Mouse (Mus musculus): ENCODE measurements around the gene Trpc5. TPM values are rescaled to one million over a fixed set of nuclear protein-coding genes. Genes with fewer than 3 reads are reported as not detected.

Gene Trpc5
- total and polyA plus RNA-seq, 3 experiments = 0.03 TPM; not detected in 2

DNA sequence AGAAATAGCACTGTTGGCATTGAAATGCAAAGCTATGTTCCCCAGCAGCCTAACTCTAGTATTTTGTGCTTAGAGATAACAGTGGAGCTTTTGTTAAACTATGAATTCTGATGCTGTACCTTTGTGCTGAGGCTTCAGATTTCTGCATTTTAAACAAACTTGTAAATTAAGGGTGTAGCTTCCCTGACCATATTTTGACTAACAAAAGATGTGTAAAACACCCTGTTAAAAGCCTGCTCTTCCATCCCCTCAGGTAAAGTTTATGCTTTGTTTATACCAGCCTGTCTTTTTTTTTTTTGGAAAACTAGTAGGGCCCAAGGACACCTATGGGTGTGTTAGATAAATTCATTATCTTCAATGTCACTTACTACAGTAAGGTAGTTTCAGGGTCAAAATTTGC lies 350.0 kb downstream of the Trpc5 start:
- H3K79me2 ChIP-seq (ENCODE audit: control insufficient read depth, insufficient read depth, low read length, poor library complexity) = no peaks in the 10 kb centered on the region
- no peak for DNase-seq (ENCODE audit: low read depth, low spot score)
- H3K9ac ChIP-seq (ENCODE audit: control insufficient read depth, low read depth, low read length, poor library complexity, severe bottlenecking) = no peak overlapping the region
- H3K27ac ChIP-seq (ENCODE audit: control insufficient read depth, low read depth, low read length) = no peak overlapping the region
- TF ChIP-seq HCFC1 (IDR thresholded peaks at IDR 0.05; ENCODE audit: low read depth, low read length) (no peak), MAFK (IDR thresholded peaks at IDR 0.05; ENCODE audit: borderline replicate concordance, low read depth, low read length) (no peak), NRF1 (IDR thresholded peaks at IDR 0.05; ENCODE audit: insufficient read depth, low read depth, low read length, poor library complexity, severe bottlenecking) (no peak), POLR2AphosphoS5 (IDR thresholded peaks at IDR 0.05; ENCODE audit: borderline replicate concordance, low read depth, low read length) (no peak), CHD1 (IDR thresholded peaks at IDR 0.05; ENCODE audit: low read depth, low read length) (no peak), EP300 (IDR thresholded peaks at IDR 0.05; ENCODE audit: low read depth in 1 of 2, low read length in 2 of 2) (no peak), SMC3 (IDR thresholded peaks at IDR 0.05; ENCODE audit: low read depth, low read length) (no peak), TCF12 (IDR thresholded peaks at IDR 0.05; ENCODE audit: low read depth, low read length) (no peak), ELF1 (IDR thresholded peaks at IDR 0.05; ENCODE audit: low read depth, low read length) (no peak), TBP (IDR thresholded peaks at IDR 0.05; ENCODE audit: low read depth, low read length) (no peak), MXI1 (IDR thresholded peaks at IDR 0.05; ENCODE audit: low read depth, low read length) (no peak), JUND (IDR thresholded peaks at IDR 0.05; ENCODE audit: low read depth, low read length) (no peak), ETS1 (IDR thresholded peaks at IDR 0.05; ENCODE audit: low read depth, low read length) (no peak), NELFE (IDR thresholded peaks at IDR 0.05; ENCODE audit: low read depth, low read length) (no peak), GATA1 (IDR thresholded peaks at IDR 0.05; ENCODE audit: low read depth, low read length) (no peak), ZC3H11A (IDR thresholded peaks at IDR 0.05; ENCODE audit: low read depth, low read length) (no peak), ZMIZ1 (IDR thresholded peaks at IDR 0.05; ENCODE audit: low read depth, low read length) (no peak)
- no peaks in the 10 kb centered on the region for H3K27me3 ChIP-seq (ENCODE audit: control insufficient read depth in 1 of 2, insufficient read depth in 2 of 2, low read length in 2 of 2)
- H3K36me3 ChIP-seq (ENCODE audit: control insufficient read depth in 1 of 2, insufficient read depth in 2 of 2, low read length in 2 of 2) = peaks cover 7 to 10% of the 10 kb centered on the region in 2 experiments
- H3K9me3 ChIP-seq (replicated peaks; ENCODE audit: insufficient read depth, low read length) = no peaks in the 10 kb centered on the region
- H3K4me3 ChIP-seq (ENCODE audit: control insufficient read depth in 1 of 2, insufficient read depth in 1 of 2, low read depth in 2 of 2, low read length in 2 of 2) = no peak overlapping the region
- H3K4me1 ChIP-seq (ENCODE audit: control insufficient read depth in 1 of 2, insufficient read depth in 2 of 2, low read length in 2 of 2) = peaks cover 4 to 7% of the 10 kb centered on the region in 2 experiments; a peak in 3 of 4 replicates

DNA sequence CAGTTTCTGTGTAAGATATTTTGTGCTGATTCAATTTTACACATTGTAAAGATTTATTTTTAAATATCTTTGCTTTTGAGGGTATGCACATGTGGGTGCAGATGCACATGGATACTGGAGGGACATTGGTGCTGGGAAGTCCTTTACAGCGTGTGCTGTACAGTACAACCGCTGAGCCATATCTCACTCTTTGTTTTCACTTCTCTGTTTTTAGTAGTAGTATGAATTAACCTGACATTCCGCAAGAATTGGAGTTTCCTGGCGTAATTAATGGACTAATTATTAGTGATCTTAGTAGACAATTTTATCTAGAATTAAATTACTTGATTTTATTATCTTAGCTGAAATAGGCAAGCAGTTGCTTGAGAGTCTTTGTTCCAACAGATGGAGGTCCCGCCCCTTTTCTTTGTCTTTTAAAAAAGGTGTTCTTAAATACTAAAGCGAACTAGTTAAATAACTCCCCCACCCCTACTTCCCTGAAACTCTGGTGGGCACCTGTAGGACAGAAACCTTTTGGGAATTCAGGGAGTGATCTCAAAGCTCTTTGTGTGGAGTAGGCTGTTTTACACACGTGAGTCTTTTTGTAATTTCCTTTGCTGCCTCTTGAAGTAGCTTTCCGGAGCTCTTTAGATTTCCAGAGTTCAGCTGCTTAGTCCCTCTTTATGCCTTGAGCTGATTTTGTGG lies 352.5 kb downstream of the Trpc5 start:
- H3K36me3 ChIP-seq (ENCODE audit: control insufficient read depth in 1 of 2, insufficient read depth in 2 of 2, low read length in 2 of 2) = peaks cover 2 to 10% of the 10 kb centered on the region in 2 experiments
- DNase-seq (ENCODE audit: low read depth, low spot score) = no peak
- no peaks in the 10 kb centered on the region for H3K79me2 ChIP-seq (ENCODE audit: control insufficient read depth, insufficient read depth, low read length, poor library complexity)
- H3K4me1 ChIP-seq (ENCODE audit: control insufficient read depth in 1 of 2, insufficient read depth in 2 of 2, low read length in 2 of 2) = peaks cover 4 to 7% of the 10 kb centered on the region in 2 experiments; a peak in 3 of 4 replicates
- H3K4me3 ChIP-seq (ENCODE audit: control insufficient read depth in 1 of 2, insufficient read depth in 1 of 2, low read depth in 2 of 2, low read length in 2 of 2) = no peak overlapping the region
- no peaks in the 10 kb centered on the region for H3K27me3 ChIP-seq (ENCODE audit: control insufficient read depth in 1 of 2, insufficient read depth in 2 of 2, low read length in 2 of 2)
- H3K9me3 ChIP-seq (replicated peaks; ENCODE audit: insufficient read depth, low read length) = no peaks in the 10 kb centered on the region
- TF ChIP-seq POLR2AphosphoS2 (IDR thresholded peaks at IDR 0.05; ENCODE audit: low read length) = no peak
- TF ChIP-seq ZNF384 (IDR thresholded peaks at IDR 0.05; ENCODE audit: low read depth, low read length) = no peak
- no peak for TF ChIP-seq KAT2A (conservative IDR thresholded peaks at IDR 0.05; ENCODE audit: low read depth, low read length)
- TF ChIP-seq ELF1 (IDR thresholded peaks at IDR 0.05; ENCODE audit: low read depth, low read length) = no peak
- TF ChIP-seq CHD2 (IDR thresholded peaks at IDR 0.05; ENCODE audit: low read length) = no peak
- no peak for TF ChIP-seq BHLHE40 (IDR thresholded peaks at IDR 0.05; ENCODE audit: borderline replicate concordance, low read depth, low read length)
- TF ChIP-seq USF1 (IDR thresholded peaks at IDR 0.05; ENCODE audit: low read depth, low read length) = no peak
- no peak for TF ChIP-seq MXI1 (IDR thresholded peaks at IDR 0.05; ENCODE audit: low read depth, low read length)
- H3K9ac ChIP-seq (ENCODE audit: control insufficient read depth, low read depth, low read length, poor library complexity, severe bottlenecking) = no peak overlapping the region
- H3K27ac ChIP-seq (ENCODE audit: control insufficient read depth, low read depth, low read length) = no peak overlapping the region

All from MEL (cell line).